Mouse (Mus musculus) thymus, adult 2 months (tissue): ENCODE measurements around the gene Cyp2d12. TPM values are rescaled to one million over a fixed set of nuclear protein-coding genes. Genes with fewer than 3 reads are reported as not detected.
"Not testable (repeated sequence)": the region's sequence is repeated elsewhere in the genome, so short reads cannot be mapped to it uniquely, and the experiment has no call there.

Experiments
- DNase-seq: peaks from one replicate; pipeline ENCODE4 v3.0.0; 2021
- H3K27ac ChIP-seq: fragments of 200-500 bp; 2 replicates; pipeline ENCODE4 v1.5.1; 2012; ENCODE audit warnings: low read length, control low read depth; ENCODE audit not compliant: control insufficient read depth, insufficient read depth
- H3K27me3 ChIP-seq: fragments of 200-500 bp; 2 replicates; pipeline ENCODE4 v1.6.1; 2012; ENCODE audit warnings: mild to moderate bottlenecking, low read length, moderate library complexity, mixed read lengths; ENCODE audit not compliant: control insufficient read depth, insufficient read depth
- H3K36me3 ChIP-seq: fragments of 200-500 bp; 2 replicates; pipeline ENCODE4 v1.6.1; 2012; ENCODE audit warnings: mild to moderate bottlenecking, low read length, moderate library complexity; ENCODE audit not compliant: control insufficient read depth, insufficient read depth
- H3K4me1 ChIP-seq: fragments of 200-500 bp; replicated peaks from 2 replicates; pipeline ENCODE4 v1.6.1; 2012; ENCODE audit warnings: low read length; ENCODE audit not compliant: control insufficient read depth, insufficient read depth
- H3K4me3 ChIP-seq: fragments of 200-500 bp; 2 replicates; pipeline ENCODE4 v1.5.1; 2012; ENCODE audit warnings: mild to moderate bottlenecking, low read length, control low read depth, moderate library complexity; ENCODE audit not compliant: control insufficient read depth, insufficient read depth
- CTCF ChIP-seq: fragments of 200-500 bp; IDR thresholded peaks from 2 replicates; pipeline ENCODE4 v1.5.1; 2012; ENCODE audit warnings: mild to moderate bottlenecking, control low read depth, low read length, moderate library complexity, borderline replicate concordance; ENCODE audit not compliant: control insufficient read depth, poor library complexity, insufficient read depth; ENCODE audit errors: extremely low read depth
- POLR2A ChIP-seq: fragments of 200-500 bp; IDR thresholded peaks from 2 replicates; pipeline ENCODE4 v1.6.1; 2012; ENCODE audit warnings: mild to moderate bottlenecking, low read length, control low read depth, moderate library complexity; ENCODE audit not compliant: control insufficient read depth, poor library complexity, insufficient read depth; ENCODE audit errors: extremely low read depth
- WGBS: fragments of 180-500 bp; shearing (Covaris S2); methylation state at CpG from one replicate; pipeline ENCODE4 v1.1.7; 2018; 5-methylcytosine and 5-hydroxymethylcytosine counted together
- polyA plus RNA-seq: library from polyadenylated mRNA; depleted of rRNA; stranded (reverse); fragments of >200 nt; gene quantifications from 2 replicates; pipeline ENCODE4 v1.2.3, GENCODE M21; 2012; rRNA removed

Gene Cyp2d12
- polyA plus RNA-seq, result 0.27 and 0.39 TPM in 2 replicates

DNA sequence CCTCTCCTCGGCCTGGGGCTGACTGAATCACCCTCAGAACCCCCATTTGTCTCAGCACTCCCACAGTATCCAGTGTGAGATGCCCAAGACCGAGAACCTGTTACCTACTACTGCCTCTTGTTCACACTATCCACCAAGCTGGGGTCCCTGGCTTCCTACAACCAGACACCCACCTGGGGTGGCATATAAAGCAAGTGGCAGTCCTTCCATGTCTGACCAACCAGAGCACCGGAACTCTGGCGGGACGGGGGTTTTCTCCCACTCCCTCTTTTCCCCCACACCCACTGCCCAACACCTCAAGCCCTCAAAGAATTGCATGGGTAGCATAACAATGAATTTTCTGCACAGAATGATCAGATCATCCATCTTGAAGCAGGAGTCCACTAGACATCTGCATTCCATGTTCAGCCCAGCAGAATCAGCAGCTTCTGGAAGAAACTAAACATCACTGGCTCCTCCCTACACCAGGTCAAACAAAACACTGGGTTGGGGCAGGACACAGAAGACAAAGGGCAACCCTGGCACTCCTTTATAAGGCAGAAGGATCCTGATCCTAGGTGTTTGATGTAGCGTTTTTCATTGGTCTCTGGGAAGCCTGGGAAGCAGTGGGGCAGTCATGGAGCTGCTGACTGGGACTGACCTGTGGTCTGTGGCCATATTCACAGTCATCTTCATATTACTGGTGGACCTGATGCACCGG, at the start of gene Cyp2d12:
Gene Cyp2d12, plus strand, starts transcription at position 542 of the 700 bp plus-strand sequence.
- DNase-seq, result no peak
- 83% methylated on average over 7 of the region's 7 CpGs for WGBS
- no peaks in the 10 kb centered on the region for H3K27me3 ChIP-seq
- no peak within 1 kb of the TSS for H3K4me3 ChIP-seq
- H3K27ac ChIP-seq, result no peak within 1 kb of the TSS
- TF ChIP-seq POLR2A (no peak), CTCF (no peak)
- no peaks in the 10 kb centered on the region for H3K4me1 ChIP-seq
- H3K36me3 ChIP-seq, result no peaks in the 10 kb centered on the region

GRCm38 (mm10) chr15:82506971-82507370, 47.9 kb upstream of the Cyp2d12 start:
- WGBS, result 77% methylated on average over 3 of the region's 3 CpGs
- no peak overlapping the region for H3K4me3 ChIP-seq
- no peaks in the 10 kb centered on the region for H3K36me3 ChIP-seq
- no peaks in the 10 kb centered on the region for H3K27me3 ChIP-seq
- no peaks in the 10 kb centered on the region for H3K4me1 ChIP-seq
- TF ChIP-seq CTCF (no peak), POLR2A (no peak)
- DNase-seq, result no peak
- no peak overlapping the region for H3K27ac ChIP-seq

DNA sequence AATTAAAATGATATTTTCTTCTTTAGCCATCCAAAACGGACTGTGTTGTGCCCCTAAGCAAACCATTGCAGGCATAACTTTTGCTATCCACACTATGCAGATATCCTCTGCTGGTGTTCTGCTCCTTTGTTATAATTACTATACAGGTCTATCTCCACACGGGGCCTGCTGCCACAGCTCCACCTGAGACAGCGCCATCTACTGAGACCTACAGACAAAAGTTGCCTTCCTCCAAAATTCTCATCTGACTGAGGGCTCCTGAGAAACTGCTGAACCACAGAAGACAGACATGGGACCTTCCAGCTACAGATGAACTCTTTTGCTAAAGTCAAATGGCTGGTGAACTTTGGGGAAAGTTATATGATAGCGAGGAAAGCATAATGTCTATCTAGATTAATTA, 47.1 kb upstream of the Cyp2d12 start:
- H3K4me1 ChIP-seq, H3K4me3 ChIP-seq, DNase-seq, H3K27ac ChIP-seq, H3K27me3 ChIP-seq, H3K36me3 ChIP-seq: not testable (repeated sequence)
- 55% methylated on average over 4 of the region's 4 CpGs for WGBS

DNA sequence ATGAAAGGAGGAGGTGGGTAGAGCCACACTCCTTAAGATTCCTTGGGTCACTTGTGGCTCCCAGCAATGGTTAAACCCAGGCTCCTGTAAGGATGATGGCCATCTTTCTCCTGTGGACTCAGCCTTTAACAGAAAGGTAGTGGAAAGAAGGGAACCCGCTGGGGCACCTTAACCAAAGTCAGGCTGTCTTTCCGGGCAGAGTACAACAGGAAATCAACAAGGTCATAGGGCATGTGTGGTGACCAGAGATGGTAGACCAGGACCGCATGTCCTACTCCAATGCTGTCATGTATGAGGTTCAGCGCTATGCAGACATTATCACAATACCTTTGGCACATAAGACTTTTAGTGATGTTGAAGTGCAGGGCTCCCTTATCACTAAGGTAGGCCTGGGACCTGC, 45.4 kb upstream of the Cyp2d12 start:
- 92% methylated on average over 4 of the region's 4 CpGs for whole genome bisulfite sequencing
- H3K4me3 ChIP-seq, H3K36me3 ChIP-seq, DNase-seq, H3K27me3 ChIP-seq, H3K27ac ChIP-seq, H3K4me1 ChIP-seq: not testable (repeated sequence)

DNA sequence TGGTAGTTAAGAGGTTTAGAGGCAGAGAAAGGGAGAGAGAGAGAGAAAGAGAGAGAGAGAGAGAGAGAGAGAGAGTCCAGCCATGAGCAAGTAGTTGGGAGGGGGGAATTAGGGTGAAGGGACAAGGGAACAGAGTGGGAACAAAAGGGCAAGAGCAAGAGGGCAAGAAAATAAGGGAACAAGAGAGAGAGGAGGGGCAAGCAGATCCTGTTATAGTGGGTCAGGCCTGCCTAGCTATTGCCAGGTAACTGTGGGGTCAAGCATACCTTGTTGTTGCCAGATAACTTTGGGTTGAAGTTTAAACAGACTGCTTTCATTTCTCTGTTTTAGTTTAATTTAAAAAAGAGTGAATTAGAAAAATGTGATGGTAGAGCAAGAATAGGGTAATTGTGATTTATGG, 44.4 kb upstream of the Cyp2d12 start:
- H3K36me3 ChIP-seq, H3K27ac ChIP-seq, DNase-seq, H3K27me3 ChIP-seq, H3K4me1 ChIP-seq, H3K4me3 ChIP-seq: not testable (repeated sequence)

DNA sequence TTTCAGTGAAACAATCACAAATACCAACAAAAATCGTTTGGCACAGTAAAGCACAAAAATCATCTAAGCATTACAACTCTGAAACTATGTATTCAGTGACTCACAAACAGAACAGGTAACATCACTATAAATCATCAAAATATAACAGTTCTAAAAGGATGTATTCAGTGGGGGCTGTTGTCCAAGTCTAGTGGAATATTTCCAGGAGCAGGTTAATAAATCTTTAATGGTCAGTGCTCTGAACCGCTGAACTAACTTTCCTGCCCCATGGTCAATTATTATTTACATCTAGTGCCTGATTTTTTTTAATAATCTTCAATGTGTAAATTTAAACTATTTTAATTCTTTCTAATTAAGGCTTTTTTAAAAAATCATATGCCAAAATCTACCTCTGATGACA, 42.8 kb upstream of the Cyp2d12 start:
- H3K27ac ChIP-seq, H3K36me3 ChIP-seq, H3K4me1 ChIP-seq, DNase-seq, H3K4me3 ChIP-seq, H3K27me3 ChIP-seq: not testable (repeated sequence)
- 79% methylated on average over 2 of the region's 2 CpGs for whole genome bisulfite sequencing

DNA sequence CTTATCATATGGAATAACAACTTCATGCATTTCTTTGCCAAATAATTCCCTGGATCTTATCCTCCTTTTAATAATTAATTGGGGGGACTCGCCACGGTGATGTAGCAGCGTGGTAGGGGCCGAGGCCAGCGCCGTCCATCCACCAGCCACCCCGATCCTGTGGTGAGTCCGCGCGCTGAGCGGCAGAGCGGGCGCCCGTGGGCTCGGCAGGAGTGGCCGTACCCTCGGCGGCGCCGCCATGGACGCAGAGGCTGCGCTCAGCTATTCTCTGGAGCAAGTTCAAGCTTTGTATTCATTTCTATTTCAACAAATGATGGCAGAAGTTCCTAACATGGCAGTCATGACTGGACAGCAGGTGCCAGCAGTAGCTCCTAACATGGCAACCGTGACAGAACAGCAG, 38.7 kb upstream of the Cyp2d12 start:
- 91% methylated on average over 23 of the region's 23 CpGs for WGBS

DNA sequence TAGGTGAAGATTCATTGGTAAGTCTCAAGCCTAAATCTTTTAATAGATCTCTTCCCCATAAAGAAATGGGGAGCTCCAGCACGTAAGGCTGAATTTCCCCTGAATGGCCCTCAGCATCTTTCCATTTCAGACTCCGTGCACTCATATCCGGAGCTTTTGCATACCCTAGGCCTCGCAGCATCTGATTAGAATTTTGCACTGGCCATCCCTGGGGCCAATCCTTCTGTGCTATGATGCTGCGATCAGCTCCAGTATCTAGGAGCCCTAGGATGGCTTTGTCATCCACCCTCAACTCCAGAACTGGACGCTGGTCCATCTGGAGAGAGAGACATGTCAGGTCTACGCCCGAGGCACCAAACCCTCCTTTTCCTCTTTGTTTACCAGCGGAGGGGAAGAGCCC, 27.5 kb upstream of the Cyp2d12 start:
- WGBS, result 92% methylated on average over 8 of the region's 9 CpGs
- H3K27me3 ChIP-seq, H3K4me1 ChIP-seq, H3K27ac ChIP-seq, H3K36me3 ChIP-seq, H3K4me3 ChIP-seq, DNase-seq: not testable (repeated sequence)

More for the DNA sequence above, 38.7 kb upstream of the Cyp2d12 start:
- not testable (repeated sequence) for H3K4me1 ChIP-seq, H3K36me3 ChIP-seq, H3K27me3 ChIP-seq, H3K27ac ChIP-seq, DNase-seq, H3K4me3 ChIP-seq

- H3K4me3 ChIP-seq, DNase-seq, H3K36me3 ChIP-seq, H3K4me1 ChIP-seq, H3K27ac ChIP-seq, H3K27me3 ChIP-seq: not testable (repeated sequence)
- 94% methylated on average over 3 of the region's 3 CpGs for WGBS
These were observed 22.2 kb upstream of the Cyp2d12 start for GRCm38 (mm10) chr15:82532721-82533120.

DNA sequence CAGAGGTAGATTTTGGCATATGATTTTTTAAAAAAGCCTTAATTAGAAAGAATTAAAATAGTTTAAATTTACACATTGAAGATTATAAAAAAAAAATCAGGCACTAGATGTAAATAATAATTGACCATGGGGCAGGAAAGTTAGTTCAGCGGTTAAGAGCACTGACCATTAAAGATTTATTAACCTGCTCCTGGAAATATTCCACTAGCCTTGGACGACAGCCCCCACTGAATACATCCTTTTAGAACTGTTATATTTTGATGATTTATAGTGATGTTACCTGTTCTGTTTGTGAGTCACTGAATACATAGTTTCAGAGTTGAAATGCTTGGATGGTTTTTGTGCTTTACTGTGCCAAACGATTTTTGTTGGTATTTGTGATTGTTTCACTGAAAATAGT, 11.9 kb upstream of the Cyp2d12 start:
- H3K4me3 ChIP-seq, H3K27me3 ChIP-seq, H3K4me1 ChIP-seq, H3K27ac ChIP-seq, DNase-seq, H3K36me3 ChIP-seq: not testable (repeated sequence)
- 80% methylated on average over 3 of the region's 3 CpGs for WGBS

DNA sequence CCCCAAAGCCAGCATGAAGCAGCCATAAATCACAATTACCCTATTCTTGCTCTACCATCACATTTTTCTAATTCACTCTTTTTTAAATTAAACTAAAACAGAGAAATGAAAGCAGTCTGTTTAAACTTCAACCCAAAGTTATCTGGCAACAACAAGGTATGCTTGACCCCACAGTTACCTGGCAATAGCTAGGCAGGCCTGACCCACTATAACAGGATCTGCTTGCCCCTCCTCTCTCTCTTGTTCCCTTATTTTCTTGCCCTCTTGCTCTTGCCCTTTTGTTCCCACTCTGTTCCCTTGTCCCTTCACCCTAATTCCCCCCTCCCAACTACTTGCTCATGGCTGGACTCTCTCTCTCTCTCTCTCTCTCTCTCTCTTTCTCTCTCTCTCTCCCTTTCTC, 10.3 kb upstream of the Cyp2d12 start:
- H3K27me3 ChIP-seq, H3K27ac ChIP-seq, H3K4me3 ChIP-seq, DNase-seq, H3K36me3 ChIP-seq, H3K4me1 ChIP-seq: not testable (repeated sequence)
